Mouse (Mus musculus) spleen, adult 2 months (tissue): Measurements from ENCODE around the gene Fzr1. TPM values are rescaled to one million over a fixed set of nuclear protein-coding genes. Genes with fewer than 3 reads are reported as not detected.

Experiments
- DNase-seq, 2 experiments: peaks; one replicate each; pipeline versions ENCODE4 v3.0.0 to v3.0.0-alpha.2; 2012 to 2021; ENCODE audit warnings: low spot score in 2 of 2, low read depth in 1 of 2
- H3K27ac ChIP-seq: fragments of 200-500 bp; 2 replicates; pipeline ENCODE4 v1.5.1; 2012; ENCODE audit warnings: low read length, inconsistent platforms; ENCODE audit not compliant: insufficient read depth
- H3K27me3 ChIP-seq: fragments of 200-500 bp; 2 replicates; pipeline ENCODE4 v1.6.1; 2012; ENCODE audit warnings: mild to moderate bottlenecking, moderate library complexity, low read length, inconsistent platforms; ENCODE audit not compliant: control insufficient read depth, insufficient read depth
- H3K36me3 ChIP-seq: fragments of 200-500 bp; 2 replicates; pipeline ENCODE4 v1.6.1; 2012; ENCODE audit warnings: mild to moderate bottlenecking, low read length, inconsistent platforms; ENCODE audit not compliant: control insufficient read depth, insufficient read depth
- H3K4me1 ChIP-seq: fragments of 200-500 bp; 2 replicates; pipeline ENCODE4 v1.6.1; 2011; ENCODE audit warnings: inconsistent platforms; ENCODE audit not compliant: control insufficient read depth, insufficient read depth, insufficient read length
- H3K4me3 ChIP-seq: fragments of 200-500 bp; 2 replicates; pipeline ENCODE4 v1.5.1; 2011; ENCODE audit warnings: mild to moderate bottlenecking, inconsistent platforms; ENCODE audit not compliant: insufficient read depth, insufficient read length; ENCODE audit errors: extremely low read depth
- CTCF ChIP-seq: fragments of 200-500 bp; IDR thresholded peaks from 2 replicates; pipeline ENCODE4 v1.5.1; 2011; ENCODE audit warnings: mild to moderate bottlenecking, inconsistent platforms; ENCODE audit not compliant: insufficient read depth, insufficient read length, insufficient replicate concordance; ENCODE audit errors: extremely low read depth
- POLR2A ChIP-seq: fragments of 200-500 bp; IDR thresholded peaks from 2 replicates; pipeline ENCODE4 v1.6.1; 2011; ENCODE audit warnings: low read depth, low read length, inconsistent platforms
- WGBS: fragments of 180-500 bp; shearing (Covaris S2); methylation state at CpG from one replicate; pipeline ENCODE4 v1.1.7; 2018; 5-methylcytosine and 5-hydroxymethylcytosine counted together
- polyA plus RNA-seq: library from polyadenylated mRNA; depleted of rRNA; stranded (reverse); fragments of >200 nt; gene quantifications from 2 replicates; pipeline ENCODE4 v1.2.3, GENCODE M21; 2012

Gene Fzr1
- polyA plus RNA-seq, 1 experiment, result 127 TPM

DNA sequence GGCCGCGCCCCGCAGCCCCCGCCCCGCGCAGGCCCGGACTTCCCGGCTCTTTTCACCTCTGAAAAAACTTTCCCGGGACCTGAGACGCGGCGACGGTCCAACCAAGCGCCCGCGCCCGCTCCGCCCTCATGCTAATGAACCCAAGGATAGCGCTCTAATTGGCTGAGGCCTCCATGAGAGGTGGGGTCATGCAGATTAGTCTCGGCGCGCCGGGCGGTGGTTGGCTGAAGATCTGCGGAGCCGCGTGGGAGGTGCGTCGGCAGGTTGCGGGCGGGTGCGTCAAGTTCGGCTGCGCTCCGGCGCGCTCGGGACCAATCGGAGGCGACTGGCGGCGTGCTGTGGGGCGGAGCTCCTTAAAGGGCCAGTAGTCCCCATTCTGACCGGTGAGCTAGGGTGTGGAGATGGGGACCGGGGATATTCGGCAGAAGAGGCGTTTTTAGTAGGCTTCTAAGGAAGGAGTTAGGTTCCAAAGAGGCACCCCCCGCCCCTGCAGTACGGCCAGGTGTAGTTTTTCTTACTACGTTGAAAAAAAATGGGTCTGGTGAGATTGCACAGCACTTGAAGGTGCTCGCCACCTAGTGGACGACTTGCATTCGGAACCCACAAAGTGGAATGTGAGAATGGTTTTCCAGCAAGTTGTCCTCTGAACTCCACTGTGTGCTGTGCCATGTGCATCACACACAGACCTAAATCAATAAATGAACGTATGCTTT is 27.8 kb downstream of the Fzr1 start, which contains the start of gene Hmg20b:
Hmg20b (minus strand) TSS at position 130 of the 713 bp plus-strand sequence.
- TF ChIP-seq CTCF, result peak; percentile 70; the same call in 1 of the 2 replicates
- TF ChIP-seq POLR2A, result no peak
- 1% methylated on average over 54 of the region's 54 CpGs for WGBS

DNA sequence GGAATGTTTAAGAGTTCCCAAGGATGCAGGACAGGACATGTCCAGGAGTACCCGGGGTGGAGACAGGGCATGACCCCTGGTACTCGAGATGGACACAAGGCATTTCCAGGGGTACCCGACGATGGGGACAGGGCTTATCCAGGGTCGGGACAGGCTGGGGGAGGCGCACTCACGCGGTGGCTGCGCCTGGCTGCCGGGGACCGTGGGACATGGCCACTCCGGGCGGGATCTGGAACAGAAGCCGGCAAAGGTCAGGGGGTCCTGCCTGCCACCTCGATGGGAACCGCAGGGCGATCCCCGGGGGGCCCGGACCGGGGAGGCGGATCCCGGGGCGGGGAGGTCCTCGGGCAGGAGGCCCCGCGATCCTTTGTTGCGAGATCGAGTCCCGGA is 28.4 kb downstream of the Fzr1 start:
- Histone ChIP-seq H3K4me1 (peaks cover 18% of the 10 kb centered on the region), H3K27me3 (no peaks in the 10 kb centered on the region), H3K4me3 (peak overlapping the region; percentile 87), H3K27ac (peak overlapping the region; percentile 30; the same call in 1 of the 2 replicates), H3K36me3 (no peaks in the 10 kb centered on the region; the same call in 1 of the 2 replicates)
- 2% methylated on average over 29 of the region's 29 CpGs for WGBS
- TF ChIP-seq POLR2A (no peak), CTCF (no peak)
- no peak for DNase-seq

More for the DNA sequence above, 27.8 kb downstream of the Fzr1 start, which contains the start of gene Hmg20b:
- Histone ChIP-seq H3K4me1 (peaks cover 16% of the 10 kb centered on the region), H3K27ac (peak within 1 kb of the TSS; percentile 73), H3K36me3 (no peaks in the 10 kb centered on the region; the same call in 1 of the 2 replicates), H3K4me3 (peak within 1 kb of the TSS; percentile 87), H3K27me3 (no peaks in the 10 kb centered on the region)
- DNase-seq, result peak; percentile 96 to 99

- Histone ChIP-seq H3K4me1 (peaks cover 26% of the 10 kb centered on the region), H3K36me3 (no peaks in the 10 kb centered on the region; the same call in 1 of the 2 replicates), H3K27me3 (no peaks in the 10 kb centered on the region), H3K4me3 (no peak overlapping the region), H3K27ac (no peak overlapping the region)
- DNase-seq, result no peak
- 21% methylated on average over 12 of the region's 12 CpGs for WGBS
- no peak for TF ChIP-seq CTCF
- no peak for TF ChIP-seq POLR2A
Observed at GRCm38 (mm10) chr10:81349146-81349545, 29.2 kb downstream of the Fzr1 start.

GRCm38 (mm10) chr10:81346453-81347067 is 31.8 kb downstream of the Fzr1 start:
- Histone ChIP-seq H3K36me3 (no peaks in the 10 kb centered on the region; the same call in 1 of the 2 replicates), H3K4me3 (peak overlapping the region; percentile 37; the same call in 1 of the 2 replicates), H3K4me1 (peaks cover 31% of the 10 kb centered on the region), H3K27ac (no peak overlapping the region), H3K27me3 (peaks cover 4% of the 10 kb centered on the region)
- TF ChIP-seq POLR2A, result no peak
- TF ChIP-seq CTCF, result no peak
- peak in 1 of 2 experiments; percentile 66 for DNase-seq
- WGBS, result 17% methylated on average over 55 of the region's 55 CpGs

GRCm38 (mm10) chr10:81345162-81345534 is 33.2 kb downstream of the Fzr1 start:
- no peak overlapping the region for H3K4me3 ChIP-seq
- no peak for DNase-seq
- H3K27me3 ChIP-seq, result peaks cover 4% of the 10 kb centered on the region
- WGBS, result 60% methylated on average over 4 of the region's 4 CpGs
- no peaks in the 10 kb centered on the region; the same call in 1 of the 2 replicates for H3K36me3 ChIP-seq
- H3K27ac ChIP-seq, result no peak overlapping the region
- TF ChIP-seq CTCF, result no peak
- TF ChIP-seq POLR2A, result no peak
- H3K4me1 ChIP-seq, result peaks cover 31% of the 10 kb centered on the region

DNA sequence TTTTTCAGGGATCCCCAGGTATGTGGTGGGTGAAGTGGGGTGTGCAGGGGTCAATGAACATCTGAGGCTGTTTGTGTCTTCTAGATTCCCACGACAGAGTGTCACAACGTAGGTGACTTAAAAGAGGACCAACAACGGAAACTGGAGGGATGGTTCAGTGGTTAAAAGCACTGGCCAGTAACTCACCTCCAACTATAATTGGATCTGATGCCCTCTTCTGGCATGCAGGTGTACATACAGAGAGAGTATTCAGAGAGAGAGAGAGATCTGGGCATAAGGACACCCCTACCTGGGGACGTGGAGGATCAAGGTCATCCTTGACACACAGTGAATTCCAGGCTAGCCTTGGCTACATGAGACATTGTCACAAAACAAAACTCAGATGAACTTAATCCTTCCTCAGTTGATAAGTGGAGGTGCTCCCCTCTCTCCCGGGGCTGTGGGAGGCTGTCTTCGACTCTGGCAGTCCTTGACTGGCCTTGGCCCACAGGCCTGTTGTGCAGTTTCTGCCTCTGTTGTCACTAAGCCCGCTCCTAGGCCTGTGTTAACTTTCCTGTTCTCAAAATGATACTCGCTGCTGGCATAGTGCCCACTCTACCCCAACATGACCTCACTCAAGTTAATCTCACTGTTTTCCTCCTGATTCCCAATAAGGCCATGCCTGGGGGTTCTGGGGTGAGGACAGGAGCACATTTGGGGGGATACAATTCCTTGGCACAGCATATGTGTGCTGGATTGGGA is 33.7 kb downstream of the Fzr1 start:
- Histone ChIP-seq H3K27me3 (peaks cover 4% of the 10 kb centered on the region), H3K36me3 (no peaks in the 10 kb centered on the region; the same call in 1 of the 2 replicates), H3K4me3 (no peak overlapping the region), H3K4me1 (peaks cover 27% of the 10 kb centered on the region), H3K27ac (no peak overlapping the region)
- TF ChIP-seq POLR2A (no peak), CTCF (peak; percentile 5; the same call in 1 of the 2 replicates)
- peak in 1 of 2 experiments; percentile 43 for DNase-seq
- 31% methylated on average over 8 of the region's 8 CpGs for WGBS
